Mouse (Mus musculus) spleen, postnatal 4 days (tissue): ENCODE measurements at regions not wholly inside any gene's neighbourhood (a gene's known extent, or its start where the extent isn't known, plus 50 kb on each side); places are given as distances from the start of the nearest gene placed in this dataset.

Experiments
- DNase-seq, 2 experiments: peaks; one replicate each; pipeline ENCODE4 v3.0.0; 2022; ENCODE audit warnings: low spot score in 2 of 2

- no peak for DNase-seq
These were observed 56.8 kb upstream of the Kcng1 start for GRCm38 (mm10) chr2:168338382-168338781.

GRCm38 (mm10) chr2:168337611-168338010 lies 56.1 kb upstream of the Kcng1 start:
- no peak for DNase-seq

GRCm38 (mm10) chr2:168335739-168336385 lies 54.3 kb upstream of the Kcng1 start:
- no peak for DNase-seq

GRCm38 (mm10) chr2:168334241-168334588 lies 52.7 kb upstream of the Kcng1 start:
- DNase-seq = no peak

- no peak for DNase-seq
These were observed 52.2 kb upstream of the Kcng1 start for GRCm38 (mm10) chr2:168333552-168334240.

GRCm38 (mm10) chr2:168332972-168333371 lies 51.4 kb upstream of the Kcng1 start:
- DNase-seq = no peak
